Mouse (Mus musculus) G1E (cell line): ENCODE data around the gene Fam169b. TPM values are rescaled to one million over a fixed set of nuclear protein-coding genes. Genes with fewer than 3 reads are reported as not detected.

Experiments
- ATAC-seq: 2 replicates; pipeline ENCODE4 v1.8.0; 2016; ENCODE audit warnings: mild to moderate bottlenecking; ENCODE audit not compliant: insufficient number of reproducible peaks, poor library complexity, low FRiP score, severe bottlenecking; ENCODE audit errors: extremely low read depth
- DNase-seq: peaks from one replicate; pipeline ENCODE4 v3.0.0; 2012; ENCODE audit warnings: low spot score
- H3K27me3 ChIP-seq: 2 replicates; pipeline ENCODE4 v1.6.1; 2012; ENCODE audit warnings: mild to moderate bottlenecking, low read length, inconsistent platforms; ENCODE audit not compliant: insufficient read depth
- H3K36me3 ChIP-seq: replicated peaks from 2 replicates; pipeline ENCODE3; 2012; ENCODE audit warnings: mild to moderate bottlenecking, inconsistent platforms
- H3K4me1 ChIP-seq: 2 replicates; pipeline ENCODE4 v1.6.1; 2012; ENCODE audit warnings: low read depth, low read length, inconsistent platforms, mixed read lengths; ENCODE audit not compliant: insufficient read depth
- H3K4me3 ChIP-seq: 2 replicates; pipeline ENCODE4 v1.5.1; 2012; ENCODE audit warnings: low read depth, mild to moderate bottlenecking, inconsistent platforms, low read length, moderate library complexity, mixed read lengths
- H3K9me3 ChIP-seq: replicated peaks from 2 replicates; pipeline ENCODE4 v1.6.1; 2012; ENCODE audit warnings: inconsistent platforms
- CTCF ChIP-seq: IDR thresholded peaks from 2 replicates; pipeline ENCODE4 v1.5.1; 2012; ENCODE audit warnings: low read depth, low read length, inconsistent platforms, mixed read lengths
- GATA1 ChIP-seq: IDR thresholded peaks from 2 replicates; pipeline ENCODE4 v1.6.1; 2012; ENCODE audit warnings: borderline replicate concordance, low read length, inconsistent platforms, mixed read lengths
- GATA2 ChIP-seq: IDR thresholded peaks from 2 replicates; pipeline ENCODE4 v1.6.1; 2012; ENCODE audit warnings: low read depth, low read length, inconsistent platforms, borderline replicate concordance
- POLR2AphosphoS5 ChIP-seq: IDR thresholded peaks from 2 replicates; pipeline ENCODE4 v1.6.1; 2012; ENCODE audit warnings: low read depth, low read length, inconsistent platforms; ENCODE audit not compliant: insufficient replicate concordance
- TAL1 ChIP-seq: conservative IDR thresholded peaks from 2 replicates; pipeline ENCODE4 v1.6.1; 2012; ENCODE audit warnings: low read depth, low read length, inconsistent platforms, mixed read lengths
- polyA plus RNA-seq: library from polyadenylated mRNA; stranded (reverse); fragments of >175 nt; gene quantifications from 2 replicates; pipeline ENCODE4 v1.2.3, GENCODE M21; 2012
- total RNA-seq, 2 experiments: library from RNA; stranded (forward) in 1 of 2; stranded (reverse) in 1 of 2; fragments of 200-1000 nt in 1 of 2; fragments of >200 nt in 1 of 2; fragmentation: Nextera tagmentation in 1 of 2; gene quantifications; 2 replicates each; pipeline ENCODE4 v1.2.3; 2014 to 2017

Fam169b gene
- total and polyA plus RNA-seq, 3 experiments = 0.16 TPM; not detected in 2

DNA sequence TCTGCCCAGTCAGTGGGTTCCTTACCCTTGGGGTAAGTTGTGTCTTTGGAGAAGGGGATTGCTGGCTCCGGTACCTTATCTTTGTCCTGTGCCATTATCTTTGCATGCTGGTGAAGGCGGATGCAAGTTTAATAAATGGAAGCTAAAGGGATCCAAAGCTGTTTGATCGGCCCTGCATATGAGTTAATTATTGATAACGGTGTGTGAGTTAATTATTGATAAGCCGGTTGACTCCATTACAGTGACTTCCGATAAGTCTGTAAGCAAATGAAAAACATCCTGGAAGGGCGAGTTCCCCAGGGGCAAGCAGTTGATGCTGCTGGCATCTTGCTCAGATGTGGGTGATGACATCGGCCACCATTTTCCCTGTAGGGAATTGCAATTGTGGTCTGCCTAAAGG lies 33.1 kb downstream of the Fam169b start:
- peaks cover 4% of the 10 kb centered on the region for H3K4me1 ChIP-seq
- DNase-seq (no peak), ATAC-seq (no peak)
- peaks cover 2% of the 10 kb centered on the region; the same call in 1 of the 2 replicates for H3K9me3 ChIP-seq
- TF ChIP-seq TAL1 (no peak), POLR2AphosphoS5 (no peak), CTCF (no peak), GATA2 (no peak), GATA1 (no peak)
- no peaks in the 10 kb centered on the region for H3K36me3 ChIP-seq
- no peak overlapping the region for H3K4me3 ChIP-seq
- 0 out of 2 replicates have a peak, but pooled peaks cover 2% of the 10 kb centered on the region for H3K27me3 ChIP-seq

DNA sequence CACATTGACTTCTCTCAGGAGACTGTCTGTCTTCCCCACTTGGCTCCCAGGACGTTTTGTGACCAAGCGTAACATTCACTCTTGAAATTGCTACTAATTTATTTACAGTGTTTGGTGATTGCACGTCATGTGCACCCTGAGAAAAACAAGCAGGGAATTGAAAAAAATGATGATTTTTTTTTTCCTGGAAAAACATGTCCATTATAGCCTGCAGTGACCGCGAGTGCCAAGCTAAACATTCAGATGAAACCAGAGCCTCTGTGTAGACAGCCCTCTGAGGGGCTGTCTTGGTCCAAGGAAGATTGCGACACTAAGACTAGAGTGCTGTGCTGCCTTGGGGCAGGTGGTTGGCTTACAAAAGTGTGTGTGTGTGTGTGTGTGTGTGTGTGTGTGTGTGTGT lies 37.8 kb downstream of the Fam169b start:
- no peak for TF ChIP-seq GATA1
- TF ChIP-seq CTCF = no peak
- TF ChIP-seq TAL1 = no peak
- no peak for TF ChIP-seq GATA2
- TF ChIP-seq POLR2AphosphoS5 = no peak
- DNase-seq (no peak), ATAC-seq (no peak)
- peaks cover 16% of the 10 kb centered on the region for H3K9me3 ChIP-seq
- no peaks in the 10 kb centered on the region for H3K4me1 ChIP-seq
- H3K27me3 ChIP-seq = 0 out of 2 replicates have a peak, but pooled peaks cover 2% of the 10 kb centered on the region
- no peaks in the 10 kb centered on the region for H3K36me3 ChIP-seq
- H3K4me3 ChIP-seq = no peak overlapping the region

DNA sequence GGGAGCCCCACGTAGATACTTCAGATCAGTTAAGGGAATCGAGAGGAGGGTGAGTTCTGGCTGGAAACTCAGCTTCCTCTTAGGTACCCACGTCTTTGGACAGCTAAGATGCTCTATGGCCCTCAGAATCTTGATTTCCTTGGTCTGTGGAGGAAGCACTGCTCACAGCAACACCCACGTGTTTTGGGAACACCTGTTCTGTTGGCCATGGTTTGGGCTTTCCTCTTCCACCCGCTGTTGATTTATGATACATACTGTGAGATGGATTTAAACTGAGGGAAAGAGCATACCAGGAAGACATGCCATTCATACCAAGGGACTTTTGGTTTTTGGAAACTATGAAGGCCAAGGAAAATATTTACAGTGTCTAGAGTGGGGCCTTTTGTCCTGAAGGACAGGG lies 38.8 kb downstream of the Fam169b start:
- Histone ChIP-seq H3K4me3 (no peak overlapping the region), H3K36me3 (no peaks in the 10 kb centered on the region), H3K4me1 (no peaks in the 10 kb centered on the region), H3K27me3 (0 out of 2 replicates have a peak, but pooled peaks cover 2% of the 10 kb centered on the region), H3K9me3 (peaks cover 18% of the 10 kb centered on the region)
- ATAC-seq (no peak), DNase-seq (no peak)
- TF ChIP-seq TAL1 = no peak

DNA sequence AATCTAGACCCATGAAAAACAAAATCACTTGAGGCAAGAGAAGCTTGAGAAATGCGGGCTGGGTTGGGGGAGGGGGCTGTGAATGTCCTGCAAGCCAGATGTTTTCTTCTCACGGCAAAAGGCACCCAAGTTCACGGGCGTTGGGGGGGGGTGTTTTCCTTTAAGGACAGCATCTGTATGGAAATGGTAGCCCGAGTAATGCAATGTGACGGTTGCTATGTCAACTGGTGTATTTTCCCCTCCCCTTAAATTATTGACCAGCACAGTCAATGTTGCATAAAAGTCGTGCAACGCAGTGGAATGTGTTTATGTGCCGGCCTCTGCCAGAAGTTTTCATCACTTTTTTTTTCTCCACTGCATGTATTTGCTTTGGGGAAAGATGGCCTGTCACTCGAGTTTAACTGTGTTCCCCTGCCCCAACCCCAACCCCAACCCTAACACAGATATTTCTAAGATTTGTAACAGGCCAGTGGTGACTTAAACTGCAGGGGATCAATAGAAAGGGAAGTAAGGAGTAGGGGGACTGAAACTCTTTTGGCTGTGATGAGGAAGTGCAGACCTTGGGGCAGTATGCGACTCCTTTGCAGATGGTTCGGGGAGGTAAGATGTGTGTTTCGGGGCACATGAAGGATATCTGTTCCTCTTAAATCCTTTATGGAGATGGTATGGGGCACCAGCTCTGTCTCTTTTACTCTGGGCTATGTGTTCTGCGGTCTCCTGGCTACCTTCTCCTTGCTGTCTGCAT lies 39.6 kb downstream of the Fam169b start:
- peaks cover 22% of the 10 kb centered on the region for H3K9me3 ChIP-seq
- ATAC-seq (no peak), DNase-seq (no peak)
- H3K36me3 ChIP-seq = no peaks in the 10 kb centered on the region
- no peaks in the 10 kb centered on the region for H3K4me1 ChIP-seq
- TF ChIP-seq POLR2AphosphoS5 (no peak), GATA1 (no peak), TAL1 (no peak), GATA2 (no peak), CTCF (no peak)
- H3K27me3 ChIP-seq = no peaks in the 10 kb centered on the region
- no peak overlapping the region for H3K4me3 ChIP-seq

DNA sequence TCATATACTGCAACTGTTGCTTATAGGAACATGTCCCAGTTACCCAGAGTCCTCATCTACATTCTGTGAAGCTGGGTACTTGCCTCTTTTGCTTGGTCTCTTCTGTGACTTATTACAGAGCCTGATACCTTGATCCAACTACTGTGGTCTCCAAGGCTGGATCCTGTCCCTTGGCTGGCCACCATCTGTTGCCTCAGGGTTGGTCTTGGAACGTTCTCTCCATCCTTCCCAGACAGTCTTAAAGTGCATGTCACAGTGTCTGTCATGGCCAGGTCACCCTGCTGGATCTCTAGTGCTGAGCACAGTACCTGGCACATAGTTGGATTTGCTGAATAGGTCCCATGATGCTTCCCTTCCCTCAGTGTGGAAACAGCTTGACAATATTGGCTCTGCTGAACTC lies 40.6 kb downstream of the Fam169b start:
- TF ChIP-seq GATA2 = no peak
- no peak for DNase-seq
- peaks cover 23% of the 10 kb centered on the region for H3K9me3 ChIP-seq
- H3K36me3 ChIP-seq = no peaks in the 10 kb centered on the region
- H3K27me3 ChIP-seq = no peaks in the 10 kb centered on the region
- H3K4me3 ChIP-seq = no peak overlapping the region
- no peak for ATAC-seq
- H3K4me1 ChIP-seq = no peaks in the 10 kb centered on the region

DNA sequence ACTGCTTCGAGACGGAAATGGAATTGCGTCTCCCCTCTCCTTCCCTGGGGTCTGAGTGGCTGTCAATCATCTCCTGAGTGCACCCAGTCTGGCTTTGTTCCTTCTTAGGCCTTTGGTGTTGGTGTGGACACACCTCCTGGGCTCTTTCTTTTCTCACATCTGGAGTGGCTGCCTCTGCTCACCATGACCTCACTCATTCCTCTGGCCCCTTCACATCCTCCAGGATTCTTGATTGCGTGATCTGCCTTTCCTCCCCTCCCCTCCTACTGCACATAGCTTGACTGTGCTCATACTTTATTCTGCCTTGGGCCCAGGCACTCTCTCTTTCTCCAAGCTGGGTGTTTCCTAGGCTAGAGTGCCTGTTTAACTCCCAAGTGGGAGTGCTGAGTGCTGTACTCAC lies 41.4 kb downstream of the Fam169b start:
- peaks cover 28% of the 10 kb centered on the region for H3K9me3 ChIP-seq
- ATAC-seq (no peak), DNase-seq (no peak)
- H3K27me3 ChIP-seq = no peaks in the 10 kb centered on the region
- no peak overlapping the region for H3K4me3 ChIP-seq
- H3K36me3 ChIP-seq = no peaks in the 10 kb centered on the region
- TF ChIP-seq POLR2AphosphoS5 = no peak
- no peaks in the 10 kb centered on the region for H3K4me1 ChIP-seq
